In the genomic region with DNA sequence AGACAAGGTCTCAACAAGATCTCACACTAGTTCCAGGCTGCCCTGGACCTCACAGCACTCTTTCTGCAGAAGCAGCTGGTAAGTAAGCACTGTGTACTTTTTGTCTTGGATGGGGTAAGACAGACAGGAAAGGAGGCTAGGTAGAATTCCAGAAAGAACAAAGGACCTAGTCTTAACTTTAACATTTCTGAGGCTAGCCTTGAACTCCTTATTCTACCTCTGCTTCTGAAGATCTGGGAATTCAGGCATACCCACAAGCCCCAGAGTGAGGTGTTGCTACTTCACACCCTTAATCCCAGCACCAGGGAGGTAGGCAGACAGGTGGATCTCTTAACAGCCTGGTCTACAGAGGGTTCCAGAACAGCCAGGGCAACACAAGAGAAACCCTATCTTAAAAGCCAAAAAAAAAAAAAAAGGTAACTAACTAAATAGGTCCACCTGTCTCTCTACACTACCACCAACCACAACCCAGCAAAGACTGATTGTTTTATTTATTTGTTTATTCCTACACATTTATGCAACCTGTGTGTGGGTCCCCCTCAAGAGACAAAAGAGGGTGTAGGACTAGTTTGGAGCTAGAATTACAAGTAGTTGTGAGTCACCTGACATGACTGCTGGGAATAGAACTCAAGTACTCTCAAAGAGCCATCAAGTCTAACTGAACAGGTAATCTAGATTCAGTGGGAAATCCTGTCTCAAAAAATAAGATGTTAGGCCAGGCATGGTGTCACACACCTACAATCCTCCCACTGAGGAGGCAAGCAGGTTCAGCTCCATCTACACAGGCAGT, we compare ENCODE assay signal across 20 mouse cellular contexts.
"Had no signal": no experiment of that assay in that cellular context is flagged by ENCODE, and none has a peak within 500 bp of the region (broad histone marks: within the 10 kb centered on the region; RNA-seq: fewer than 3 reads in every experiment).

No protein-coding gene starts in this region.

- DNase-seq: kidney, adult 8-10 months; kidney, postnatal 10 days; kidney, postnatal 4 days; left cerebral cortex, postnatal 4 days; liver, postnatal 0 days; lung, embryonic 14.5 days; retina, postnatal 1 day; right cerebral cortex, postnatal 25 days; spleen, adult 18-20 months; thymus, postnatal 25 days had no signal

- H3K9me3 ChIP-seq: kidney, embryonic 15.5 days; limb, embryonic 12.5 days; limb, embryonic 15.5 days; midbrain, embryonic 12.5 days; midbrain, embryonic 15.5 days; neural tube, embryonic 13.5 days; stomach, embryonic 15.5 days had no signal

- H3K27ac ChIP-seq: kidney, embryonic 15.5 days; limb, embryonic 12.5 days; limb, embryonic 15.5 days; liver, embryonic 14.5 days; macrophage; midbrain, embryonic 12.5 days; midbrain, embryonic 15.5 days; neural tube, embryonic 13.5 days; stomach, embryonic 15.5 days had no signal

- H3K4me3 ChIP-seq: kidney, embryonic 15.5 days; limb, embryonic 12.5 days; limb, embryonic 15.5 days; midbrain, embryonic 12.5 days; midbrain, embryonic 15.5 days; neural tube, embryonic 13.5 days; stomach, embryonic 15.5 days had no signal

- ATAC-seq: liver, postnatal 0 days; midbrain, embryonic 15.5 days had no signal

- H3K36me3 ChIP-seq: kidney, embryonic 15.5 days; limb, embryonic 15.5 days; midbrain, embryonic 15.5 days had no signal

- H3K4me1 ChIP-seq: limb, embryonic 12.5 days; limb, embryonic 15.5 days; midbrain, embryonic 12.5 days; midbrain, embryonic 15.5 days; stomach, embryonic 15.5 days had no signal

- H3K9ac ChIP-seq: kidney, embryonic 15.5 days; limb, embryonic 12.5 days; limb, embryonic 15.5 days; liver, embryonic 14.5 days; liver, postnatal 0 days; lung, embryonic 14.5 days; midbrain, embryonic 12.5 days; midbrain, embryonic 15.5 days; neural tube, embryonic 13.5 days; stomach, embryonic 15.5 days had no signal

- H3K4me2 ChIP-seq: kidney, embryonic 15.5 days; limb, embryonic 12.5 days; limb, embryonic 15.5 days; liver, embryonic 11.5 days; lung, embryonic 14.5 days; midbrain, embryonic 12.5 days; midbrain, embryonic 15.5 days; neural tube, embryonic 13.5 days; stomach, embryonic 15.5 days had no signal

- H3K27me3 ChIP-seq: kidney, embryonic 15.5 days; limb, embryonic 12.5 days; limb, embryonic 15.5 days; midbrain, embryonic 12.5 days; midbrain, embryonic 15.5 days; neural tube, embryonic 13.5 days; stomach, embryonic 15.5 days had no signal
